Mouse (Mus musculus) megakaryocyte, embryonic 14.5 days (primary cell): ENCODE results near the gene Apol9a.

Experiments used
- FLI1 ChIP-seq: IDR thresholded peaks from 2 replicates; pipeline ENCODE4 v1.6.1; 2012; ENCODE audit warnings: low read length, inconsistent platforms, mixed read lengths
- GATA1 ChIP-seq: IDR thresholded peaks from 3 replicates; pipeline ENCODE4 v1.6.1; 2012; ENCODE audit warnings: mixed read lengths, low read length, inconsistent platforms, borderline replicate concordance

DNA sequence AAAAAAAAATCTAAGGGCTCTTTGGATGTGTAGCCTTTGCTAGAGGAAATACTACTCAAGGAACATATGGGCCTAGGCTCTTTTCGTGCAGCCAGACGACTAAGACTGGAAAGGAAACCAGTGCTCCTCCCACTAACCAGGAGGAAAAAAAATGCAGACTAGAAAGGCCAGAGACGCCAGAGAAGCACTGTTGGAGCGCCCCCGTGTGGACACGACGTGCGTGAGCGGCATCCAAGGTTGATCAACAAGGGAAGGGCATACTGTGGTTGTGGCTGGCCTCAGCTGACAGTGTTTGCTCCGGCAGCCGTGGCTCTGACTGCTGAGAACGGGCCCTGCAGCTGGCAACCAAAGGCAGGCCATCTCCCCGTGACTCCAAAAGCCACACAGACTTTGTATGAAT is 42.8 kb downstream of the Apol9a start:
- TF ChIP-seq GATA1 = no peak
- TF ChIP-seq FLI1 = no peak
